Mouse (Mus musculus): Measurements from ENCODE around the gene Kank4. TPM values are rescaled to one million over a fixed set of nuclear protein-coding genes. Genes with fewer than 3 reads are reported as not detected.
A peak's percentile ranks its signal among the peaks of the same experiment; 100 is the strongest.

Gene Kank4
- 2.1 and 2.4 TPM in 2 replicates for polyA plus RNA-seq (2011; ENCODE audit: insufficient read depth, insufficient read length, low read depth, missing spikeins)

DNA sequence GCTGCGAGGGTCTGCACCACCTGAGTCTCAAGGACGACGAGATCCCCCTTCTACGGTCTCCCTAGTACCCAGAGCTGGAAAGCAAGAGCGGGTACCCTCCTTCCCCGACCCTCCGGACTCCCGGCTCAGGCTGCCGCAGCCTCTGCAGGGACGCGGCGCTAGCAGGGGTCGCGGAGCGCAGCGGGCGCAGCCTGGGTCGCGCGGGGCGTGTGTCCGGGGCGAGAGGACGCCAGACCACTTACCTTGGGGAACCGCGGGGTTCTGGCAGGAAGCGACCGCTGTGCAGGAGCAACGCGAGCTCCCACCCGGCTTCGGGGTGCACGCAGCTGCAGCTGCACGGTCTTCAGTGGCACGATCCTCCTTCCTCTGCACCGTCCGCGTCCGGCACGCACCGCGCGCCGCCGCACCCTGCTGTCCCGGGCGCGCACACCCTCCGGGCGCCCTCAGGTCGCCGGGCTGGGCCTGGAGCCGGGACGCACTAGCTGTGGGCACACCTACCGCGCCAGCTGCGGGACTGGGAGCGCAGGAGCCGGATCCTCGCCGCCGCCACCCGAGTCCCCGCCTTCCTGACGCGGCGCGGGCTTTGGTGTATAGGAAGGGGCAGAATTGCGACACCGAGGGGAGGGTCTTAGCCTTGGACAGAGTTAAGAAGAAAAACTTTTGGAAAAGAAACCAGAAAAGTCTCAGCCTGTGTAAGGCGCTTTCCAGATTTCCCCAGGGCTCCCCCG lies at the start of gene Kank4:
Kank4 (minus strand) TSS at position 354 of the 728 bp plus-strand sequence.
- Histone ChIP-seq H3K27me3 (ENCODE audit: control insufficient read depth, insufficient read depth, low read length, poor library complexity, severe bottlenecking) (peaks cover 3% of the 10 kb centered on the region; the same call in 1 of the 2 replicates), H3K9ac (ENCODE audit: low read depth, poor library complexity, severe bottlenecking) (peak within 1 kb of the TSS; percentile 48), H3K4me1 (ENCODE audit: control insufficient read depth, insufficient read depth, low read length) (no peaks in the 10 kb centered on the region), H3K9me3 (replicated peaks; ENCODE audit: control insufficient read depth, insufficient read depth, low read length, poor library complexity, severe bottlenecking) (no peaks in the 10 kb centered on the region), H3K36me3 (ENCODE audit: control insufficient read depth, insufficient read depth, low read length, poor library complexity, severe bottlenecking) (no peaks in the 10 kb centered on the region), H3K27ac (ENCODE audit: insufficient read depth, low read length) (no peak within 1 kb of the TSS), H3K4me3 (ENCODE audit: low read depth, low read length) (peak within 1 kb of the TSS; percentile 87)
- no peak for TF ChIP-seq CTCF (IDR thresholded peaks at IDR 0.05; ENCODE audit: low read depth, low read length)
- TF ChIP-seq POLR2A (IDR thresholded peaks at IDR 0.05; ENCODE audit: insufficient read depth, low read length) = no peak
- no peak for TF ChIP-seq EP300 (IDR thresholded peaks at IDR 0.05; ENCODE audit: insufficient read depth, low read depth, low read length)

GRCm38 (mm10) chr4:98865386-98866237 lies 48.3 kb upstream of the Kank4 start:
- Histone ChIP-seq H3K27me3 (ENCODE audit: control insufficient read depth, insufficient read depth, low read length, poor library complexity, severe bottlenecking) (no peaks in the 10 kb centered on the region), H3K9ac (ENCODE audit: low read depth, poor library complexity, severe bottlenecking) (no peak overlapping the region), H3K4me3 (ENCODE audit: low read depth, low read length) (no peak overlapping the region), H3K9me3 (replicated peaks; ENCODE audit: control insufficient read depth, insufficient read depth, low read length, poor library complexity, severe bottlenecking) (peaks cover 13% of the 10 kb centered on the region; the same call in 1 of the 2 replicates), H3K27ac (ENCODE audit: insufficient read depth, low read length) (peak overlapping the region; percentile 45; the same call in 1 of the 2 replicates), H3K4me1 (ENCODE audit: control insufficient read depth, insufficient read depth, low read length) (peaks cover 2% of the 10 kb centered on the region), H3K36me3 (ENCODE audit: control insufficient read depth, insufficient read depth, low read length, poor library complexity, severe bottlenecking) (no peaks in the 10 kb centered on the region)
- no peak for TF ChIP-seq CTCF (IDR thresholded peaks at IDR 0.05; ENCODE audit: low read depth, low read length)
- TF ChIP-seq POLR2A (IDR thresholded peaks at IDR 0.05; ENCODE audit: insufficient read depth, low read length) = no peak
- no peak for TF ChIP-seq EP300 (IDR thresholded peaks at IDR 0.05; ENCODE audit: insufficient read depth, low read depth, low read length)

DNA sequence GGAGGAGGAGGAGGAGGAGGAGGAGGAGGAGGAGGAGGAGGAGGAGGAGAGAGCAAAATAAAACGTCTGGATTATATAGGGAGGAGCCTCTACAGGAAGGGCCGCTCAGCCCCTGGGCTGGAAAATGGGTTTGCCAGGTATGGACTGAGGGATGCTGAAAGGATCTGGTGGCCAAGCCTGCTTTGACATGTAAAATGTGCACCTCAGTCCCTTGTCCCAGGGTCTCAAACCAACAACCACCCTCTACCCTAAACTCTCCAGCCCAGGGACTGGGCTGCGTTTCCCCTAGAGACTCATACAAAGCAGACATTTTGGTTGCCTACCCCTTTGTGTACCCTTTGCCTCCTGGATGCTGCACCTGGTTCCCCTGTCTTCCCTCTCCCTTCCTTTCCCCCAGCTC lies 47.2 kb upstream of the Kank4 start:
- Histone ChIP-seq H3K9me3 (replicated peaks; ENCODE audit: control insufficient read depth, insufficient read depth, low read length, poor library complexity, severe bottlenecking) (peaks cover 13% of the 10 kb centered on the region; the same call in 1 of the 2 replicates), H3K27me3 (ENCODE audit: control insufficient read depth, insufficient read depth, low read length, poor library complexity, severe bottlenecking) (no peaks in the 10 kb centered on the region), H3K9ac (ENCODE audit: low read depth, poor library complexity, severe bottlenecking) (no peak overlapping the region), H3K4me1 (ENCODE audit: control insufficient read depth, insufficient read depth, low read length) (peaks cover 2% of the 10 kb centered on the region), H3K36me3 (ENCODE audit: control insufficient read depth, insufficient read depth, low read length, poor library complexity, severe bottlenecking) (no peaks in the 10 kb centered on the region), H3K27ac (ENCODE audit: insufficient read depth, low read length) (peak overlapping the region; percentile 90), H3K4me3 (ENCODE audit: low read depth, low read length) (no peak overlapping the region)
- TF ChIP-seq EP300 (IDR thresholded peaks at IDR 0.05; ENCODE audit: insufficient read depth, low read depth, low read length) = no peak
- no peak for TF ChIP-seq CTCF (IDR thresholded peaks at IDR 0.05; ENCODE audit: low read depth, low read length)
- no peak for TF ChIP-seq POLR2A (IDR thresholded peaks at IDR 0.05; ENCODE audit: insufficient read depth, low read length)

- H3K4me1 ChIP-seq (ENCODE audit: control insufficient read depth, insufficient read depth, low read length) = peaks cover 2% of the 10 kb centered on the region
- no peaks in the 10 kb centered on the region for H3K27me3 ChIP-seq (ENCODE audit: control insufficient read depth, insufficient read depth, low read length, poor library complexity, severe bottlenecking)
- H3K4me3 ChIP-seq (ENCODE audit: low read depth, low read length) = no peak overlapping the region
- 0 out of 2 replicates have a peak, but pooled peaks have one; percentile 30 for TF ChIP-seq EP300 (IDR thresholded peaks at IDR 0.05; ENCODE audit: insufficient read depth, low read depth, low read length)
- no peak for TF ChIP-seq POLR2A (IDR thresholded peaks at IDR 0.05; ENCODE audit: insufficient read depth, low read length)
- no peak overlapping the region for H3K9ac ChIP-seq (ENCODE audit: low read depth, poor library complexity, severe bottlenecking)
- peaks cover 13% of the 10 kb centered on the region; the same call in 1 of the 2 replicates for H3K9me3 ChIP-seq (replicated peaks; ENCODE audit: control insufficient read depth, insufficient read depth, low read length, poor library complexity, severe bottlenecking)
- peak overlapping the region; percentile 96 for H3K27ac ChIP-seq (ENCODE audit: insufficient read depth, low read length)
- no peaks in the 10 kb centered on the region for H3K36me3 ChIP-seq (ENCODE audit: control insufficient read depth, insufficient read depth, low read length, poor library complexity, severe bottlenecking)
Measured at GRCm38 (mm10) chr4:98864094-98864493, 46.8 kb upstream of the Kank4 start.

DNA sequence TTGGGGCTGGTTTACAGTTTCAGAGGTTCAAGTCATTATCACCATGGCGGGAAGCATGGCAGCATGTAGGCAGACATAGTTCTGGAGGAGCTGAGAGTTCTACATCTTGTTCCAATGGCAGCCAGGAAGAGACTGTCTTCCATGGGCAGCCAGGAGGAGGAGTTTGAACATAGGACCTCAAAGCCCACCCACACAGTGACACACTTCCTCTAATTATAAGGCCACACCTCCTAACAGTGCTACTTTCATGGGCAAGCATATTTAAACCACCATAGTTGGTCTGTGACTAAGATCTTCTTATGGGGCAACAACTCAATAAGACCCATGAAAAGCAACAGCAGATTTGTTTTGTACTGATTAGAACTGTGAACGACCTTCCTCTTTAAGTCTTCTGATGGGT lies 46.1 kb upstream of the Kank4 start:
- Histone ChIP-seq H3K36me3 (ENCODE audit: control insufficient read depth, insufficient read depth, low read length, poor library complexity, severe bottlenecking) (no peaks in the 10 kb centered on the region), H3K9me3 (replicated peaks; ENCODE audit: control insufficient read depth, insufficient read depth, low read length, poor library complexity, severe bottlenecking) (peaks cover 13% of the 10 kb centered on the region; the same call in 1 of the 2 replicates), H3K27me3 (ENCODE audit: control insufficient read depth, insufficient read depth, low read length, poor library complexity, severe bottlenecking) (no peaks in the 10 kb centered on the region), H3K4me3 (ENCODE audit: low read depth, low read length) (no peak overlapping the region), H3K27ac (ENCODE audit: insufficient read depth, low read length) (peak overlapping the region; percentile 96), H3K9ac (ENCODE audit: low read depth, poor library complexity, severe bottlenecking) (no peak overlapping the region), H3K4me1 (ENCODE audit: control insufficient read depth, insufficient read depth, low read length) (peaks cover 2% of the 10 kb centered on the region)
- TF ChIP-seq POLR2A (IDR thresholded peaks at IDR 0.05; ENCODE audit: insufficient read depth, low read length) (no peak), EP300 (IDR thresholded peaks at IDR 0.05; ENCODE audit: insufficient read depth, low read depth, low read length) (no peak), CTCF (IDR thresholded peaks at IDR 0.05; ENCODE audit: low read depth, low read length) (no peak)

All from ES-Bruce4 (cell line).